Mouse (Mus musculus) hindbrain, embryonic 12.5 days (tissue): ENCODE results near the gene Csf1. TPM values are rescaled to one million over a fixed set of nuclear protein-coding genes. Genes with fewer than 3 reads are reported as not detected.
A peak's percentile ranks its signal among the peaks of the same experiment; 100 is the strongest.

ENCODE experiments used
- ATAC-seq: fragments of 200-750 bp; cut with Nextera tagmentation; 2 replicates; pipeline ENCODE4 v1.8.0; 2017; ENCODE audit warnings: moderate TSS enrichment; ENCODE audit not compliant: low FRiP score
- H3K27ac ChIP-seq: fragments of 300-500 bp; sonication (generic); 2 replicates; pipeline ENCODE4 v1.5.1; 2016; ENCODE audit warnings: mild to moderate bottlenecking
- H3K27me3 ChIP-seq: fragments of 300-500 bp; sonication (generic); 2 replicates; pipeline ENCODE4 v1.6.1; 2016; ENCODE audit warnings: mild to moderate bottlenecking
- H3K36me3 ChIP-seq: fragments of 300-500 bp; sonication (generic); 2 replicates; pipeline ENCODE4 v1.6.1; 2016; ENCODE audit warnings: mild to moderate bottlenecking
- H3K4me1 ChIP-seq: fragments of 300-500 bp; sonication (generic); 2 replicates; pipeline ENCODE4 v1.6.1; 2016
- H3K4me2 ChIP-seq: fragments of 300-500 bp; sonication (generic); replicated peaks from 2 replicates; pipeline ENCODE4 v1.6.1; 2016; ENCODE audit warnings: mild to moderate bottlenecking
- H3K4me3 ChIP-seq: fragments of 300-500 bp; sonication (generic); 2 replicates; pipeline ENCODE4 v1.5.1; 2016; ENCODE audit warnings: mild to moderate bottlenecking
- H3K9ac ChIP-seq: fragments of 300-500 bp; sonication (generic); 2 replicates; pipeline ENCODE4 v1.6.1; 2016; ENCODE audit warnings: mild to moderate bottlenecking, moderate library complexity
- H3K9me3 ChIP-seq: fragments of 300-500 bp; sonication (generic); replicated peaks from 2 replicates; pipeline ENCODE4 v1.6.1; 2016; ENCODE audit warnings: mild to moderate bottlenecking
- WGBS: fragments of 180-500 bp; shearing (Covaris S2); methylation state at CpG from one replicate; pipeline ENCODE4 v1.1.7; 2016; 5-methylcytosine and 5-hydroxymethylcytosine counted together
- polyA plus RNA-seq: library from polyadenylated mRNA; unstranded; fragments of >200 nt; fragmentation: Nextera tagmentation; extraction: Ambion mirVana; gene quantifications from 2 replicates; pipeline ENCODE4 v1.2.1, GENCODE M21; 2016

Csf1 gene
- polyA plus RNA-seq, 1 experiment from 2014 or later: 8.8 TPM

DNA sequence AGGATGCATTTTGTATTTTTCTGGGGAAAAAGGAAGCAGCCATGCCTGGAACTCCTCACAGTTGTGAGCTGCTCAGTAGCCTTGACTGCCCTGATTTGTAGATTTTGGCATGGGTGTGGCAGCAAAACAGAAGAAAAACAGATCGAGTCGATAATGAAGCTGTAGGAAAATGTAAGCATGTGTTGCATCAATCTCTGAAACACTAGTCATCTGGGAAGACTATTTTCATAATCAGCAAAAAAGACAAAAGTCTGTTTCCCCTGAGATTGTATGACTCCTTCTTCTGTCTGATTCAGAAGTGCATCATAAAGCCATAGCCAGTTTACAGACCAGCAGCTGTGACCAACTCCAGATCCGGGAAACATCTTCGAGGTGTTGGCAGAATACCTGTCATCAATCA is 53.0 kb downstream of the Csf1 start:
- no peak for ATAC-seq
- no peak overlapping the region for H3K4me3 ChIP-seq
- H3K4me1 ChIP-seq: no peaks in the 10 kb centered on the region
- WGBS: 93% methylated on average over 4 of the region's 4 CpGs
- no peaks in the 10 kb centered on the region for H3K9me3 ChIP-seq
- no peaks in the 10 kb centered on the region for H3K27me3 ChIP-seq
- H3K4me2 ChIP-seq: no peak overlapping the region
- no peaks in the 10 kb centered on the region for H3K36me3 ChIP-seq
- no peak overlapping the region for H3K9ac ChIP-seq
- no peak overlapping the region for H3K27ac ChIP-seq

- Histone ChIP-seq H3K27me3 (no peaks in the 10 kb centered on the region), H3K36me3 (no peaks in the 10 kb centered on the region), H3K4me1 (no peaks in the 10 kb centered on the region), H3K27ac (no peak overlapping the region), H3K9ac (no peak overlapping the region), H3K4me2 (no peak overlapping the region), H3K4me3 (no peak overlapping the region), H3K9me3 (no peaks in the 10 kb centered on the region)
- no peak for ATAC-seq
- WGBS: 55% methylated on average over 2 of the region's 2 CpGs
These were observed 54.1 kb downstream of the Csf1 start for GRCm38 (mm10) chr3:107706164-107706563.

DNA sequence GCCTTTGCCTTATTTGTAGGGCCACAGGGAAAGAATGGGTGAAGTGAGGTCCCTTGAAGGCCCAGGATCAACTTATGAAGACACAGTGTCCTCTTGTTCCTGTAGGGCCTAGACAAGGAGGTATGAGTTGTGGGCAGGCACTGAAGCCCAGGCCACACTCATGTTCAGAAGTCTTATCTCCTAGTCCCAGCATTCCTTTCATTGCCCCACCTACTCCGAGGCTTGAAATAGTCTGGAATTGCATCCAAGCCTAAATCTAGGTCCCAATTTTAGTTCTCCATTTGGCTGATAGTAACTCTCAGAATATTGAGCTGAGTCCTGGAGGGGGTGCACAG is 55.9 kb downstream of the Csf1 start:
- Histone ChIP-seq H3K36me3 (no peaks in the 10 kb centered on the region), H3K9me3 (no peaks in the 10 kb centered on the region), H3K4me2 (no peak overlapping the region), H3K4me1 (no peaks in the 10 kb centered on the region), H3K27me3 (peaks cover 2% of the 10 kb centered on the region; the same call in 1 of the 2 replicates), H3K27ac (no peak overlapping the region), H3K4me3 (no peak overlapping the region), H3K9ac (no peak overlapping the region)
- 100% methylated on average over 1 of the region's 1 CpGs for WGBS
- ATAC-seq: no peak

- Histone ChIP-seq H3K27me3 (peaks cover 2% of the 10 kb centered on the region; the same call in 1 of the 2 replicates), H3K36me3 (no peaks in the 10 kb centered on the region), H3K9me3 (no peaks in the 10 kb centered on the region), H3K9ac (no peak overlapping the region), H3K27ac (no peak overlapping the region), H3K4me1 (no peaks in the 10 kb centered on the region), H3K4me2 (no peak overlapping the region), H3K4me3 (no peak overlapping the region)
- no peak for ATAC-seq
- WGBS: 84% methylated on average over 7 of the region's 7 CpGs
These were observed 56.4 kb downstream of the Csf1 start for GRCm38 (mm10) chr3:107703675-107704370.

DNA sequence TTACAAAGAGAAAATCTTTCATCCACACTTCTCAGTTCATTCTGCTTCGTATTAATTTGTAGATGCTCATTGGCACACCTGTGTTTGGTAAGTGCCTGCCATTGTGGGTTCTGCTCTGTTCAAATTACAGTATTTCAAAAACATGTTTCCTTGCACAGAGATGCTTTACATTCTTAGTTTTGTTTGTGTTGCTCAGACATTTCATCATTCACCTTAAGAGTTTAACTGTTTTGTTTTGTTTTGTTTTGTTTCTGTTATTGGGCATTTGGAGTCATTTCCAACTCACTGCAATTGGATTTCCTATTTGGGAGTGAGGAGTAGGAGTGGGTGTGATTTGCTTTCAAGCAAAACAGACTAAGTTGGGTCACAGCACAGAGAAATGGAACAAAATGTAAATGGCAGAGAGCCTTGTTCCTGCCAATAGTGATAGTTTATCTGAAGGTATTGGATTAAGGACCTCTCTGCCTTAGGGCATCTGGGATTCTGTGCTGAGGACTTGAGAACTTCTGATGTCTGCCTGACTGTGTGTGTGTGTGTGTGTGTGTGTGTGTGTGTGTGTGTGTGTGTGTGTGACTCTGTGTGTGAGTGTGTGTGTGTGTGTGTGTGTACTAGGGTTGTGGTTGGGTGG is 58.4 kb downstream of the Csf1 start:
- H3K36me3 ChIP-seq: no peaks in the 10 kb centered on the region
- no peak overlapping the region for H3K9ac ChIP-seq
- no peak overlapping the region for H3K4me2 ChIP-seq
- H3K4me3 ChIP-seq: no peak overlapping the region
- no peak for ATAC-seq
- H3K9me3 ChIP-seq: no peaks in the 10 kb centered on the region
- peaks cover 2% of the 10 kb centered on the region; the same call in 1 of the 2 replicates for H3K27me3 ChIP-seq
- 95% methylated on average over 1 of the region's 1 CpGs for WGBS
- peaks cover under 1% of the 10 kb centered on the region; the same call in 1 of the 2 replicates for H3K4me1 ChIP-seq
- no peak overlapping the region for H3K27ac ChIP-seq

DNA sequence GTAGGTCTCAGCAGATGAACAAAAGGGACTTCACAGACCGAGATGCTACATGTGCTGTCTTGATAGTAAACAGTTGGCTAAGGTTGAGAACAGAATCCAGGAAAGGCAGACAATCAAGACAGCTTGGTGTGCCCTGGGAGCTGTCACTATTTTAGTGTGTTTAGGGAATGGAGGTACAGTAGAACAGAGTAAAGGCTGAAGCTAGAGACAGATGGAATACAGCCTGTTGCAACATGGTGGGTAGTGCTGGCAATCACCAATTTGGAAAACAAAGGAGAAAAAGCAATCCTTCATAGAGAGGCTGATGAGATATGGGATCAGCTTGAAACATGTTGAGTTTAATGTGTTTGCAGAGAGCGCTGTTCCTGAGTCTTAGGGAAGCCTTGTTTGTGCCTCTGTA is 59.6 kb downstream of the Csf1 start:
- H3K27ac ChIP-seq: no peak overlapping the region
- H3K9ac ChIP-seq: no peak overlapping the region
- H3K4me1 ChIP-seq: peaks cover 3% of the 10 kb centered on the region; the same call in 1 of the 2 replicates
- no peak overlapping the region for H3K4me3 ChIP-seq
- ATAC-seq: no peak
- H3K36me3 ChIP-seq: no peaks in the 10 kb centered on the region
- peaks cover 2% of the 10 kb centered on the region; the same call in 1 of the 2 replicates for H3K27me3 ChIP-seq
- H3K9me3 ChIP-seq: no peaks in the 10 kb centered on the region
- H3K4me2 ChIP-seq: no peak overlapping the region
- 87% methylated on average over 2 of the region's 2 CpGs for WGBS

GRCm38 (mm10) chr3:107696910-107697309 is 63.4 kb downstream of the Csf1 start:
- no peak; the same call in none of the 2 replicates for ATAC-seq
- peak overlapping the region; percentile 82 for H3K4me3 ChIP-seq
- no peaks in the 10 kb centered on the region for H3K36me3 ChIP-seq
- 46% methylated on average over 3 of the region's 3 CpGs for WGBS
- H3K27ac ChIP-seq: no peak overlapping the region
- no peaks in the 10 kb centered on the region for H3K9me3 ChIP-seq
- peaks cover 25% of the 10 kb centered on the region for H3K4me1 ChIP-seq
- H3K27me3 ChIP-seq: peaks cover 2% of the 10 kb centered on the region; the same call in 1 of the 2 replicates
- 0 out of 2 replicates have a peak overlapping the region, but pooled peaks have one; percentile 6 for H3K9ac ChIP-seq
- H3K4me2 ChIP-seq: peak overlapping the region; percentile 41

DNA sequence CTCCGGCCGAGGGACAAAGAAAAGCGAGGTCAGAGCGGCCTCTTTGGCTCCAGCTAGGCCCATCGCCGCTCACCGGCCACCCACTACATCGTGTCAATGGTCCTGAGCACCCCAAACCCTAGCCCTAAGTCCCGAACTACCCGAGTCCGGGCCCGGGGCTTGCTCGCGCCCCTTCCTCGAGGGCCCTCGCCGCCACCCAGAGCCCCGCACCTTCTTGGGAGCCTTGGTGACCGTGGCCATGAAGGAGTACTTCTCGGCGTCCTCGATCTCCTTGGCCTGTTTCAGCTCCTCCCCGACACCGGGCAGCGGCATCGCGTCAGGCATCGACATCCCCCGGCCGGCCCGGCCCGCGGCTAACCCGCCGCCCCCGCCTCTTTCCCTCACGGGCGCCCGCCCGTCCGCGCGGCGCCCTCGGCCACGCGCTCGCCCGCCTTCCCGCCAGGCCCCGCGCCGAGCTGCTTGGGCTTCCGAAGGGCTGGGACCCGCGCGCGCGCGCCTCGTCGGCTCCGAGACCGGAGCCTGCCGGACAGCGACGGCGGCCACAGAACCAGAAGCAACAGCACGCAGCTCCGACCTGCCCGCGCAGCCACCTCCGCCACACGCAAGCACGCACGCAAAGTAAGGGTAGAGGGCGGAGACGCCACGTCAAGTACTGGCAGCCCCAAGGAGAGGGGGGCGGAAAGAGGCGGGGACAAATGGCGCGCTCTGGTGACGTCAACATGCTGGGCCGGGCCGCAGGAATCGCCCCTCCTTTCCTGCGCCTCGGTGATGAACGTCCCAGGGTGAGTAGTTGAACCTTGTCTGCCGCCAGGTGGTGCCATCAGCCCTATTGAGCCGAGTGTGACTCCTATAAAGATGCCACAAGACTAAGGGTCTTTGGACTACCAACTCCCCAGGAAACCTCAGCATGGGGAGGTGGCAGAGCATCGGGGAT is 64.1 kb downstream of the Csf1 start, which contains the start of gene Ahcyl1:
Gene Ahcyl1, minus strand, starts transcription at position 613 of the 934 bp plus-strand sequence.
- peak; percentile 98 for ATAC-seq
- Histone ChIP-seq H3K9ac (peak within 1 kb of the TSS; percentile 97), H3K4me1 (peaks cover 32% of the 10 kb centered on the region), H3K27ac (peak within 1 kb of the TSS; percentile 93), H3K4me2 (peak within 1 kb of the TSS; percentile 80), H3K9me3 (no peaks in the 10 kb centered on the region), H3K36me3 (no peaks in the 10 kb centered on the region), H3K27me3 (peaks cover 2% of the 10 kb centered on the region; the same call in 1 of the 2 replicates), H3K4me3 (peak within 1 kb of the TSS; percentile 82)
- WGBS: under 1% methylated on average over 93 of the region's 93 CpGs

GRCm38 (mm10) chr3:107695219-107695947 is 64.9 kb downstream of the Csf1 start:
- H3K4me1 ChIP-seq: peaks cover 39% of the 10 kb centered on the region
- 6% methylated on average over 16 of the region's 16 CpGs for WGBS
- ATAC-seq: no peak
- H3K4me3 ChIP-seq: peak overlapping the region; percentile 82
- peak overlapping the region; percentile 80 for H3K4me2 ChIP-seq
- peak overlapping the region; percentile 93 for H3K27ac ChIP-seq
- H3K9me3 ChIP-seq: no peaks in the 10 kb centered on the region
- H3K36me3 ChIP-seq: no peaks in the 10 kb centered on the region
- peak overlapping the region; percentile 97 for H3K9ac ChIP-seq
- peaks cover 1% of the 10 kb centered on the region; the same call in 1 of the 2 replicates for H3K27me3 ChIP-seq

- peak overlapping the region; percentile 80 for H3K4me2 ChIP-seq
- H3K4me1 ChIP-seq: peaks cover 49% of the 10 kb centered on the region
These were observed 65.9 kb downstream of the Csf1 start for GRCm38 (mm10) chr3:107694256-107694900.

More at GRCm38 (mm10) chr3:107694256-107694900, 65.9 kb downstream of the Csf1 start:
- no peaks in the 10 kb centered on the region for H3K9me3 ChIP-seq
- no peak for ATAC-seq
- H3K27ac ChIP-seq: no peak overlapping the region
- WGBS: 62% methylated on average over 2 of the region's 2 CpGs
- peak overlapping the region; percentile 82 for H3K4me3 ChIP-seq
- H3K9ac ChIP-seq: peak overlapping the region; percentile 97; the same call in 1 of the 2 replicates
- H3K27me3 ChIP-seq: no peaks in the 10 kb centered on the region
- H3K36me3 ChIP-seq: no peaks in the 10 kb centered on the region
